Mouse (Mus musculus): ENCODE data around the gene Ltb4r2. TPM values are rescaled to one million over a fixed set of nuclear protein-coding genes. Genes with fewer than 3 reads are reported as not detected.

Ltb4r2 gene
- total RNA-seq, 2 experiments from 2014 or later, result 0.41 to 0.43 TPM

DNA sequence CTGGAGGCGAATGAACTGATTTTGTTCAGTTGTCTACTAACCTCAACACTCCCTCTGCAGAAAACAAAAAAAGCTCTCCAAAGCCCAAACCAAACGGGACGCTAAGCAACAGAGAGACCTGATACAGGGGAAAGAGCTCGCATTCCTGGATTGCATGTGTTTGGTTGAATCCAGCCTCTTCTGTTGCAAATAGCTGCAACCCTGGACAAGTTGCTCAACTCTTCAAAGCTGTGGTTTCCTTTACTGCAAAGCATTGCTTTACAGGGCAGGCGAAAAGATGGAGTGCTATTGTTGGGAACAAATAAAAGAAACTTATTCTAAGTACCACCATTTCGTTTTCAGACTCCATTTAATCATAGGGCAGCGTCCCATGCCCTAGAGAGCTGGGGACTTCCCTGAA, 26.4 kb upstream of the Ltb4r2 start:
- intact Hi-C loops (cut with DNase I), result no loop called here
- DNase-seq (ENCODE audit: extremely low spot score in 1 of 2, low spot score in 2 of 2), result no peak

DNA sequence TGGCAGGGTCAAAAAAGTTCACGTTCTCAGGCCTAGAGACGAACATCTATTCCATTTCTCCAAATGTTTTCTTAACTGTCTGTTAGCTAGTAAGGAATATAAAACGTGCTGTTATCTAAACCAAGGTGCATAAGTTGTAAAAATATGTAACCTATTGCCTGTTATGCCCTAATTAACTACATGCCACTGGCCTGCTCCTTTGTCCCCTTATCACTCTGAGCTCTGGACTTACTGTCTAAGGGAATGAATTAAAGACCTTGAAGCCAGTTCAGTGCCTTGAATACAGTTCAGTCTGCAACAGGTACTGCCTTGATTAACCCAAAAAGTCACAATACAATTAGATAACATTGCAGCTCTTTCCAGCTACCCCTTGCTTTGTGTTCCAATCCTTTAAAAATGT, 25.9 kb upstream of the Ltb4r2 start:
- no peak for DNase-seq (ENCODE audit: extremely low spot score in 1 of 2, low spot score in 2 of 2)
- intact Hi-C loops (cut with DNase I), result no loop called here

DNA sequence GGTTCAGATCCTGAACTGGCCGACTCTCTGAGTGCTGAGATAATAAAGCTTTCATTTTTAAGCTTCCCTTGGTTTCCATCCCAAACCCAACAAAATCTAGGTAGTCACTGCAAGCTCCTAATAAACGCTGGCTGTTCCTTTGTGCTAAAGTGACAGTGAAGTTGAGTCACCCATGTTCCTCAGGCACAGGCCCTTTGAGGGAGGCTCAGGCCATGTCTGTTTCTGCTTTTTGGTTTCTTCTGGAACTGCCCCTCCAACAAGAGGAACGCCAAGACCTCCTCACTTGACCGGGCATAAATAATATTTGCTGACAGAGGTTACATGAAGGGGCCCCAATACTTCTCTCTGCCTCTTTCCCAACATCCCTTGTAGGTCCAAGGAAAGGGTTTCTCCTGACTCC, 25.5 kb upstream of the Ltb4r2 start:
- intact Hi-C loops (cut with DNase I), result no loop called here
- no peak for DNase-seq (ENCODE audit: extremely low spot score in 1 of 2, low spot score in 2 of 2)

DNA sequence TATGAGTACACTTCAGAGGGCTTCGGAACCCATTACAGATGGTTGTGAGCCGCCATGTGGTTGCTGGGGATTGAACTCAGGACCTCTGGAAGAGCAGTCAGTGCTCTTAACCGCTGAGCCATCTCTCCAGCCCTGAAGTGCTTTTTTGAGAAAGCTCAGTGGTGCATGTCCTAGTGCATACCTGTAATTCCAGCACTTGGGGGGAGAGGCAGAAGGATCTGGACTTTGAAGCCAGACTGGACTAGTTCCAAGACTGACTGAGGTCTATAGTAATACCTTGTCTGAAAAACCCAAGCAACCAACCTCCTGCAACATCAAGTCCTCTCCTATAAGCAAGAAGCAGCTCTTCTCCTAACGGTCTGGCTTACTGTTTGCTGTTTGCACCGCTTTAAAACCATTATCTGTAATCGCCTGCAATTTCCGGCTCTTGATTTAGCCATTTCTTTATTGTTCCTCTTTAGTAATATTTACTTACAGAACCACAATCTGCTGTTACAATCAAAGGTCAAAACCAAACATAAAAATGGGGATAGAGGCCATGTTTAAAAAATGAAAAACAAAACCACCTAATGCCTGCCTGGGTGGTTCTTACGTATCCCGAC, 24.0 kb upstream of the Ltb4r2 start:
- intact Hi-C loops (cut with DNase I), result no loop called here
- DNase-seq (ENCODE audit: extremely low spot score in 1 of 2, low spot score in 2 of 2), result no peak

DNA sequence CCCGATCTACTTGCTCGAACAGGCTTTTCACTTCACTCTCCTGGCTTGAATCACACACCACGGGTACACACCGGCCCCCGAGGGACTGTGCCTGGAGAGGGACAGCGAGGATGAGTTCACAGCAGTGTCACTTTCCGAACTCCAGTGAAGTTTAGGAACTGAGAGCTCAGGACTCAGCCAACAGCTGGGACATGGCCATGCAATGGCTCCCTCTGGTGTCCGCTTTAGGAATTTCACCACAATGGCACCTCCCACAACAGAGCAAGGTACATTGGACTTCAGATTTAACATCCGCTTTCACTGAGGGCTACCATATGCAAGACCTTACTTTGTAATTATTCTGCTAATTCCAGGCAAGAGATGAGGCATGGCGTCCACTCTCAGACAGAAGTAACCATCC, 17.5 kb upstream of the Ltb4r2 start:
- peak; percentile 75 to 79 for DNase-seq (ENCODE audit: extremely low spot score in 1 of 2, low spot score in 2 of 2)
- intact Hi-C loops (cut with DNase I), result loop anchor here (1.0 kb wide), 1 partner anchor 60 kb away; no protein-coding TSS in a partner anchor

DNA sequence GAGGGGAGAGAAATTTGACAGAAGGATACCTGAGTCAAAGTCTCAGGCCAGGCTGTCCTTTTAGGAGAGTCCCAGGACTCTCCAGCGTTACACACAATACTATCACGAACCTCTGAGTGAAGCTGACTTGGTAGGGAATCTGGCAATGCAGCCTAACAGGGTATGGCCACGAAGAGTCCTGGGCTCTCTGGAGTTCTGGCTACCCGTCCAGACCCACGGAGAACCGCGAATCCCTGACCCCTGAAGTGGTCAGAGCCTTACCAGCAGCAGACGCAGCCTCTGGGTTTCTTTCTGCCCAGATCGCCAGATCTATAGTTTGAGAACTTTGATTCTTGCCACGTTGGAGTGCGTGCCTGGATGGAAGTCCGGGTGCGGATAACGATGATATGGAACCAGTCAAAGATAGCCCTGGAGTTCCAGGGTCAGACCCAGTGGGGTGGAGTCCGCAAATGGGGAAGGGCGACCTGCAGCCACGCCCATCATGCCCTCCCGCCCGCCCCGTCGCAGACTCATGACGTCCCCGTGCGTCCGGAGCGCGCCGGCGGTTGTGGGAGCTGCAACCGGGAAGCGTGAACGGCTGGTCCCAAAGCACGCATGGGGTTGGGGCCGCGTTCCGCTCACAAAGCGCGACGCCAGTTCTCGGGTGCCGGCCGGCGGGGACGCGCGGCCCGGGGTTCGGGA, 15.9 kb upstream of the Ltb4r2 start, which contains the start of the genes Dhrs1 and Nop9:
Gene Dhrs1, minus strand, starts transcription at position 511 of the 681 bp plus-strand sequence.
Gene Nop9, plus strand, starts transcription at position 514 of the 681 bp plus-strand sequence.
- peak; percentile 77 to 93 for DNase-seq (ENCODE audit: extremely low spot score in 1 of 2, low spot score in 2 of 2)
- intact Hi-C loops (cut with DNase I), result no loop called here

DNA sequence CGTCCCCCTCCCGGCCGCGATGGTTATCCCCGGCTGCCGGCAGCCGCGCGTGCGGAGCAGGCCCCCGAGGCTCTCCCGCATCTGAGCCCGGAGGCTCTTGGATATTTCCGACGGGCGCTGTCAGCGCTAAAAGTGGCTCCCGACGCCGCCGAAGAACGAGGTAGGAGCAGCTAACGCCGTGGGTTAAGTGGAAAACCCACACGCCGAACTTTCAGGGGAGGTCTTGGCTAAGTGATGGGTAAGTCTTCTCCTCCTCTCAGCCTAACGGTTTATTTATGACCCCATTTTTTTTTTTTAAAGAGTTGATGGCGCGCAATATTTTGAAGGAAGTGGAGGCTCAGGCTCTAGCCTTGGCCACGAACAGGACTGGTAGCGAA, 15.4 kb upstream of the Ltb4r2 start:
- DNase-seq (ENCODE audit: extremely low spot score in 1 of 2, low spot score in 2 of 2), result no peak
- intact Hi-C loops (cut with DNase I), result no loop called here

DNA sequence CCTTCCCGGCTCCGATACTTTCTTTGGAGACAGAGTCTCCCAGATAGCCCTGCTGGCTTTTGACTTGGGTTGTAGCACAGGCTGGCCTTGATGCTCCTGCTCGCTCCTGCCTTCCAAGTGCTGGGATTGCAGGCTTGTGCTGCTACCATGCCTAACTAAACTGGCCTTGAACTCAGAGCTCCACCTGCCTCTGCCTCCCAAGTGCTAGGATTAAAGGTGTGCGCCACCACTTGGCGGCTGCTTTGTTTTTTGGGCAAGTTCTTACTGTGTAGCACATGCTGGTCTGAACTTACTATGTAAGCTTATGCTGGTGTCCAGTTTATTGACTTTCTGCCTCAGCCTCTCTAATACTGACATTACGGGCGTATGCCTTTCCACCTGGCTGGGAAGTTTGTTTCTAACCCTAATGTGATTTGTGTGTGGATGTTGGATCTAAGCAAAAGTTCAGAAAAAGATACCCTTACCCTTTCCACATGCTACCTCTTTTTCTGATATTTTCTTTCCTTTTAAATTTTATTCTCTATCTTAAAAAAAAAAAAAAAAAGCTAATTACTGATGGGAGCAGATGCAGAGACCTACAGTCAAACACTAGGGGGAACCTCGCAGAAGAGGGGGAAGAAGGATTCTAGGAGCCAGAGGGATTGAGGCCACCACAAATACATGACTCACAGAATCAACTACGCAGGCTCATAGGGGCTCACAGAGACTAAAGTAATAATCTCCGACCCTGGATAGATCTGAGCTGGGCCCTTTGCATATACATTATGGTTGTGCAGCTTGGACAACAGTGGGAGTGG, 14.0 kb upstream of the Ltb4r2 start:
- DNase-seq (ENCODE audit: extremely low spot score in 1 of 2, low spot score in 2 of 2), result no peak
- intact Hi-C loops (cut with DNase I), result no loop called here

DNA sequence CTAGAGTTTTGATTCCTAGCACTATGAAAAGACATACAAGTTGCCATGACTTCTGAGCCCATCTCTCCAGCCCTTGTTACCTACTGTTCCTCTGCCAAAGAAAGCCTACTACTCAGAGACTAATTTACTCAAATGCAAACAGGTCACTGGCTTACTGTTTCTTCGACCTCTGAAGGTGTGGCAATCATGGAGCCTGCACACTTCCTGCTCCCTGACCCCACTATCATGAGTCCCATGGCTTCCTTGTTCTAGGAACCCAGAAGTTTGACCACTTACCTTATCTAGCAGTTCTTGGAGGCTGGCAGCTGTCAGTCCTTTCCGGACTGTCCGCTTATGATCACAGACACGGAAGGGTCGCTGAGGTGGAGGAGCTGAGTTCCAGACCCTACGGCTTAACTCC, 3.7 kb upstream of the Ltb4r2 start:
- intact Hi-C loops (cut with DNase I), result no loop called here
- no peak for DNase-seq (ENCODE audit: extremely low spot score in 1 of 2, low spot score in 2 of 2)

DNA sequence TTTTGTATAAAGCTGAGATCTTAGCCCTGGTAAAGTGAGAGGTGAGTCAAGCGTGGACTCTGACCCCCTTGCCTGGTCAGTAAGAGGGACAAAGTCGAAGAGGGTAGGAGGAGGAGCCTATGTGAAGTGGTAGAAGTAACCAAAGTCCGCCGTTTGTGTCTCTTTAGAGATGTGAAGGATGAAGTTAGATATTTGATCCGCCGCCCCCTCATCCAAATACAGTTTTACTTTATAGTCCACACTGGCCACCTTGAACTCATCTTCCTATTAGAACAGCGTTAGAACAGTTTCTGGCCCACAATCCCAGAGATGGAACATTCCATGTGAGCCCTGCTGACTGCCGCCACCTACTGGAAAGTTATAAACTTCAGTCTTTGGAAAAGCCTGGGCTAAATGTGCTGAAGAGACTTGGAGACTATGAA, 2.9 kb upstream of the Ltb4r2 start, which contains the start of gene Cideb:
Gene Cideb, minus strand, starts transcription at position 96 of the 422 bp plus-strand sequence.
- intact Hi-C loops (cut with DNase I), result no loop called here
- DNase-seq (ENCODE audit: extremely low spot score in 1 of 2, low spot score in 2 of 2), result peak; percentile 49 to 55

DNA sequence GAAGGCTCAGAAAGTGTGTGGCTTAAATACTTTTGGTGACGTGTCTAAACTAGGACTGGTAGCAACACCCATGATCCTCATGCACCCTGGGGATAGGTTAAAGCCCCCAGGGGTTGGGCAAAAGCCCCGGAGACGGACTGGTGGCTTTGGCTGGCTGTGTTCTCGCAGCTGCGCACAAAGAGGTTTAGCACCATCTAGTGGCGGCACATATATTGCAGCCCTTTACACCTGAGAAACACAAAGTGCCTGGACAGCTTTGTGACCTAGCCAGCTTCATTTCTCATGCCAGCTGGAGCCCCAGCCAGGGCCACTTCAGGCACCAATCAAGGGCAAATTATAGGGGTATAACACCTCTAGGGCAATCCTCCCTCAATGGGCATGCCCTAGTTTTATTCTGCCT, 1.1 kb upstream of the Ltb4r2 start:
- peak; percentile 79 to 85 for DNase-seq (ENCODE audit: extremely low spot score in 1 of 2, low spot score in 2 of 2)
- intact Hi-C loops (cut with DNase I), result loop anchor here (5.0 kb wide), 1 partner anchor 157 kb away; no protein-coding TSS in a partner anchor

DNA sequence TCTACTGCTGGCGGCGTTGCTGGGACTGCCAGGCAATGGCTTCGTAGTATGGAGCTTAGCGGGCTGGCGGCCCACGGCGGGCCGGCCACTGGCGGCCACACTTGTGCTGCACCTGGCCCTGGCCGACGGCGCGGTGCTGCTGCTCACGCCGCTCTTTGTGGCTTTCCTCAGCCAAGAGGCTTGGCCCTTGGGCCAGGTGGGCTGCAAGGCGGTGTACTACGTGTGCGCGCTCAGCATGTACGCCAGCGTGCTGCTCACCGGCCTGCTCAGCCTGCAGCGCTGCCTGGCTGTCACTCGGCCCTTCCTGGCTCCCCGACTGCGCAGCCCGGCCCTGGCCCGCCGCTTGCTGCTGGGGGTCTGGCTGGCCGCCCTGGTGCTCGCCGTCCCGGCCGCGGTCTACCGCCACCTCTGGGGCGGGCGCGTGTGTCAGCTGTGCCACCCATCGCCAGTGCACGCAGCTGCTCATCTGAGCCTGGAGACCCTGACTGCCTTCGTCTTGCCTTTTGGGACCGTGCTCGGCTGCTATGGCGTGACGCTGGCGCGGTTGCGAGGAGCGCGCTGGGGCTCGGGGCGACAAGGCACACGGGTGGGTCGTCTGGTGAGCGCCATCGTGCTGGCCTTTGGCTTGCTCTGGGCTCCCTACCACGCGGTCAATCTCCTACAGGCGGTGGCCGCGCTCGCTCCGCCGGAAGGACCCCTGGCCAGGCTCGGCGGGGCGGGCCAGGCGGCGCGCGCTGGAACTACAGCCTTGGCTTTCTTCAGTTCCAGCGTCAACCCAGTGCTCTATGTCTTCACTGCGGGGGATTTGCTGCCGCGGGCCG, 983 bp downstream of the Ltb4r2 start:
- DNase-seq (ENCODE audit: extremely low spot score in 1 of 2, low spot score in 2 of 2), result peak; percentile 31 to 74
- intact Hi-C loops (cut with DNase I), result loop anchor here (5.0 kb wide), 1 partner anchor 155 kb away; no protein-coding TSS in a partner anchor

DNA sequence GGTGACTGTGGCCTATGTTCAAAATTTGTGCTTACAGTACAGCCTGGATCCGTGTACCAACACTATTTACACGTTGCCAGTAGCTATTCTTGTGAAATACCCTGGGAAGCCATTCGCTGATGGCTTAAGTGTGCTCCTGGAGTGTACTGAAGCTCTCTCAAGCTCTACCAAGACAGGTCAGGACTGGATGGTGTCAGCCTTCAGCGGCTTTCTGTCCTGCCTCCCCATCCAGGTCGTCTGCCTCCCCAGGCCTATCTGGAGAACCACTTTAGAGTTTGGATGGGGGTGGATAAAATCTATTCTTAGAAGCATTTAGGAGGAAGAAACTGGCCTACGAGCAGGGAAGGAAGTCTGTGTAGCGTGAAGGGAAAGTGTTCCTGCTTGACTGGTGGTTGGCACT, 1.9 kb downstream of the Ltb4r2 start:
- intact Hi-C loops (cut with DNase I), result loop anchor here (5.0 kb wide), 1 partner anchor 154 kb away; no protein-coding TSS in a partner anchor
- DNase-seq (ENCODE audit: extremely low spot score in 1 of 2, low spot score in 2 of 2), result no peak

DNA sequence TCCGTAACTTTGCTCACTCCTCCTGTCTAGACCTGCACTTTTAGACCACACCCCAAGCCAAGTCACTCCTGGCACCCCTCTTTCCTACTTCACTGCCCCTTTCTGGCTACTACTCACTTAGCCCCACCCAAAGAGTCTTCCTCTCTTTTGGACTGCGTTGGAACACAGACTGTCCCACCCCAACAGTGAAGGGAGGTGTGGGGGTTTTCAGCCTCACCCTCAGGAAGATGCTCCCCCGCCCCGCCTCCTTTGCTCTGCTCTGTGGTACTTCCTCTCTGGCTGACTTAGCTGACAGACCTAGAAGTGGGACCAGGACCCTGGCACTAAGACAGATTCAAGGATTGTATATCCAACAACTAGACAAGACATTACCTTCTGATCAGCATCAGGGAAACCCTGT, 4.5 kb downstream of the Ltb4r2 start, which contains the start of gene Ltb4r1:
Gene Ltb4r1, plus strand, starts transcription at position 267 of the 400 bp plus-strand sequence.
- intact Hi-C loops (cut with DNase I), result no loop called here
- DNase-seq (ENCODE audit: extremely low spot score in 1 of 2, low spot score in 2 of 2), result no peak

DNA sequence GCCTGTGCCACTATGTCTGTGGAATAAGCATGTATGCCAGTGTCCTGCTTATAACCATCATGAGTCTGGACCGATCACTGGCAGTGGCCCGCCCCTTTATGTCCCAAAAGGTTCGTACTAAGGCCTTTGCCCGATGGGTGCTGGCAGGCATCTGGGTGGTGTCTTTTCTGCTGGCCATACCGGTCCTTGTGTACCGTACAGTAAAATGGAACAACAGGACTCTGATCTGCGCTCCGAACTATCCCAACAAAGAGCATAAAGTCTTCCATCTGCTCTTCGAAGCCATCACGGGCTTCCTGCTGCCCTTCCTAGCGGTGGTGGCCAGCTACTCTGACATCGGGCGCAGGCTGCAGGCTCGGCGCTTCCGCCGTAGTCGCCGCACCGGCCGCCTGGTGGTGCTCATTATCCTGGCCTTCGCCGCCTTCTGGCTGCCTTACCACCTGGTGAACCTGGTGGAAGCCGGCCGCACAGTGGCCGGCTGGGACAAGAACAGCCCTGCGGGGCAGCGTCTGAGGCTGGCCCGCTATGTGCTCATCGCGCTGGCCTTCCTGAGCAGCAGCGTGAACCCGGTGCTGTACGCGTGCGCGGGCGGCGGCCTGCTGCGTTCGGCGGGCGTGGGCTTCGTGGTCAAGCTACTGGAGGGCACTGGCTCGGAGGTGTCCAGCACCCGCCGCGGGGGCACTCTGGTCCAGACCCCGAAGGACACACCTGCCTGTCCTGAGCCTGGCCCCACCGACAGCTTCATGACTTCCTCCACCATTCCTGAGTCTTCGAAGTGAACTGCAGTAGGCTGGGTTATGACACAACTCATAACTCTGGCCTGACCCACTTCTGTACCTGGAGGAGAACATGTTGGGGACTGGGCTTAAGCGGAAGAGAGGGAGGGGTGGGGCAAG, 6.5 kb downstream of the Ltb4r2 start:
- intact Hi-C loops (cut with DNase I), result no loop called here
- DNase-seq (ENCODE audit: extremely low spot score in 1 of 2, low spot score in 2 of 2), result peak in 1 of 2 experiments; percentile 74

DNA sequence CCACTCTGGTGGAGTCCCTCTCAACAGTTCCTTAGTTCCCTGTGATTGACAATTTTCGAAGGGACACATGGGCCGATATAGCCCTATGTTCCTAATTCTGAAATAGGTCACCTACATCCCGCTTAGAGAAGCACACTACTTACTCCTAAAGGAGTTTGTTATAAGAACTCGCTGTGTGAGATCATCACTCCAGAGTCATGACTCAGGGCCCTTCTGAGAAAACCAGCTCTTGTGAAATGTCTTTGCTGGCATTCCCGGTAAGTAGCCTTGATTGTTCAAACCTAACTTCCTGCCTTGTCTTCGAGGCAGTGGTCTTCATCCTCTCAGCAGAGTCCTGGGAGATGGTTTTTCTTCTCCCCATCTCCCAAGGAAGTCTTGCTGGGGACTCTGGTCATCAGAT, 7.3 kb downstream of the Ltb4r2 start:
- DNase-seq (ENCODE audit: extremely low spot score in 1 of 2, low spot score in 2 of 2), result no peak
- intact Hi-C loops (cut with DNase I), result no loop called here

DNA sequence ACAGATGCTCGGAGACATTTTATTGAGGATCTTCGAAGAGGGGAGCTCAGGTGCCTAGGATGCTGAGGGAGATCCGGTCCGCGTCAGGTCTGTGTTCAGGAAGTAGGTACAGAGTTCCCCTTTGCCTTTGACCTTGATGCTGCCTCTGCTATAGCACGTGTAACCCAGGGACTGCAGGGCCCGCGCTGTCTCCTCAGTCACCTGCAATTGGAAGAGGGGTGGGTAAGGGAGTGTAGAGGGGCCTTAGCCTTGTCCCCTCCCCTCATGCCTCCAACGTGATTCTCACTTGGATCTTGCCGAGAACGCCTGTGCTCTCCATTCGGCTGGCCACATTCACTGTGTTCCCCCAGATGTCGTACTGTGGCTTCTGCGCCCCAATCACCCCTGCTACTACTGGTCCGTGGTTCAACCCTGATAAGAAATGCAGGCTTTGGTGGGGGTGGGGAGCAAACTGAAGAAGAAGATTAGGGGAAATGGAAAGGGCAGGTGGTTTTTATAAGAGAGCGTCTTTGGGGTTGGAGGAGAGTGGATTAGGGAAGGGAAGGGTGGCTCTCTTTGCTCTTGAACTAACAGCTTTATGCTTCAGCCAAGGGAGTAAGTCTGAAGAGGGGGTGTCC, 8.0 kb downstream of the Ltb4r2 start:
- no peak for DNase-seq (ENCODE audit: extremely low spot score in 1 of 2, low spot score in 2 of 2)
- intact Hi-C loops (cut with DNase I), result no loop called here

Measured in left cerebral cortex, postnatal 10 days (tissue).